Mouse (Mus musculus) small intestine, adult 2 months (tissue): ENCODE measurements around the gene Nr3c2.

ENCODE experiments used
- CTCF ChIP-seq: fragments of 200-500 bp; IDR thresholded peaks from 2 replicates; pipeline ENCODE4 v1.5.1; 2012; ENCODE audit warnings: low read depth, mild to moderate bottlenecking, control low read depth, inconsistent platforms, low read length, moderate library complexity, mixed read lengths; ENCODE audit not compliant: insufficient replicate concordance, insufficient read length; ENCODE audit errors: extremely low read depth
- POLR2A ChIP-seq: fragments of 200-500 bp; IDR thresholded peaks from 2 replicates; pipeline ENCODE4 v1.6.1; 2012; ENCODE audit warnings: low read depth, mild to moderate bottlenecking, control low read depth, inconsistent platforms, low read length, moderate library complexity

GRCm38 (mm10) chr8:77256450-77257084 is 357.3 kb downstream of the Nr3c2 start:
- TF ChIP-seq CTCF: no peak
- no peak for TF ChIP-seq POLR2A
